Mouse (Mus musculus): ENCODE data around the gene Tex26. TPM values are rescaled to one million over a fixed set of nuclear protein-coding genes. Genes with fewer than 3 reads are reported as not detected.

Tex26 gene
- total RNA-seq, 1 experiment, result 0.71 TPM

DNA sequence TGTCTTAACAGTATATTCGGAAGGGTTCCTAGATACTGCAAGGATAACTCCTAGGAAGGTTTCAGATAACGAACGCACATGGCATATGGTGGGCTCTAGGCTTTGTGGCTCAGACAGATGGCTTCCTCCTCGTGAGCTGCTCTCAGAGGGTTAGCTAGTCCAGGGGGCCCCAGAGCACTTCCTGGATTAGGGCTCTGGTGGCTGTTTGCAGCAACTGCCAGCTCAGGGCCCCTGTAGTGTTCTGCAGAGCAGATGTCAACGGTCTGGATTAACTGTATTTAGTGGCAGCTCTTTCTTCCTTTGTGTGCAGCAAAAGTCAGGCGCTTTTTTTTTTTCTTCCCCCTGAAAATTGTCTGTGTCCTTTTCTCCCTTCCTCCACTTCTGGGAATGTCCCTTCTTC, 11.1 kb upstream of the Tex26 start:
- in situ Hi-C loops (cut with MboI; ENCODE audit: low sequenced_read_pairs in 2 of 2, unreplicated experiment in 2 of 2), result no loop called here
- Histone ChIP-seq H3K27ac (ENCODE audit: insufficient read depth, low read depth, low read length, poor library complexity, severe bottlenecking) (no peak overlapping the region), H3K4me1 (ENCODE audit: control insufficient read depth in 2 of 2, insufficient read depth in 2 of 2, low read length in 2 of 2, poor library complexity in 1 of 2) (peaks cover 3 to 9% of the 10 kb centered on the region in 2 experiments; a peak in 2 of 4 replicates), H3K9me3 (ENCODE audit: control insufficient read depth, insufficient read depth, low read depth, low read length) (no peaks in the 10 kb centered on the region), H3K4me3 (ENCODE audit: insufficient read depth in 1 of 2, low read depth in 1 of 2, low read length in 2 of 2, poor library complexity in 1 of 2, severe bottlenecking in 1 of 2) (no peak overlapping the region), H3K9ac (ENCODE audit: insufficient read depth, low read depth, low read length, poor library complexity, severe bottlenecking) (no peak overlapping the region), H3K36me3 (ENCODE audit: control insufficient read depth, insufficient read depth, low read length, poor library complexity, severe bottlenecking) (no peaks in the 10 kb centered on the region)
- TF ChIP-seq ZNF384 (IDR thresholded peaks at IDR 0.05; ENCODE audit: low read depth, low read length), result no peak
- no peak for TF ChIP-seq MAFK (IDR thresholded peaks at IDR 0.05; ENCODE audit: insufficient read depth, low read depth, low read length)
- TF ChIP-seq ZC3H11A (IDR thresholded peaks at IDR 0.05; ENCODE audit: borderline replicate concordance, low read depth, low read length), result no peak
- no peak for TF ChIP-seq CHD2 (IDR thresholded peaks at IDR 0.05; ENCODE audit: low read depth, low read length)
- no peak for TF ChIP-seq HCFC1 (IDR thresholded peaks at IDR 0.05; ENCODE audit: borderline replicate concordance, insufficient read depth, low read length)
- DNase-seq (ENCODE audit: low read depth, low spot score), result no peak

DNA sequence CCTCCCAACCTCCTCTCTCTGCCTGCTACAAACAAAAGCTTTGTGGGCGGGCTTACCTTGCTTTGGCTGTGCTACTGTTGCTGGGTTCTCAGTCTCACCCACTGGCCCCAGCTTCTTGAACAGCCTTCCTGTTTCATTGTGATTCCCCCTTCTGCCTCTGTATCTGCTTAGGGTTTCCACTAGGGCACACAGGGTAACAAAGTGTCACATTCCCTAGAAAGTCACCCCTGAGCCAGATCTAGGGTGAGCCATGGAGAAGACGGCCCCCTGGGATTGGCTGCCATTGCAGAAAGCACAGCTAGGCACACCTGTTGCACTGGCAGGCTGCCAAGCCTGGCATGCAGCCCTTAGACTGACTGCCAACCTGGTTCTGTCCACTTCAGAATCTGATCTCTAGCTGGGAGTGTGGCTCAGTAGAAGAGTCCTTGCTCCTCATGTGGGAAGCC, 10.6 kb upstream of the Tex26 start:
- Histone ChIP-seq H3K36me3 (ENCODE audit: control insufficient read depth, insufficient read depth, low read length, poor library complexity, severe bottlenecking) (no peaks in the 10 kb centered on the region), H3K4me1 (ENCODE audit: control insufficient read depth in 2 of 2, insufficient read depth in 2 of 2, low read length in 2 of 2, poor library complexity in 1 of 2) (peaks cover 3 to 8% of the 10 kb centered on the region in 2 experiments; a peak in 2 of 4 replicates), H3K9ac (ENCODE audit: insufficient read depth, low read depth, low read length, poor library complexity, severe bottlenecking) (no peak overlapping the region), H3K4me3 (ENCODE audit: insufficient read depth in 1 of 2, low read depth in 1 of 2, low read length in 2 of 2, poor library complexity in 1 of 2, severe bottlenecking in 1 of 2) (no peak overlapping the region), H3K9me3 (ENCODE audit: control insufficient read depth, insufficient read depth, low read depth, low read length) (no peaks in the 10 kb centered on the region), H3K27ac (ENCODE audit: insufficient read depth, low read depth, low read length, poor library complexity, severe bottlenecking) (no peak overlapping the region)
- no peak for TF ChIP-seq ZC3H11A (IDR thresholded peaks at IDR 0.05; ENCODE audit: borderline replicate concordance, low read depth, low read length)
- TF ChIP-seq HCFC1 (IDR thresholded peaks at IDR 0.05; ENCODE audit: borderline replicate concordance, insufficient read depth, low read length), result no peak
- TF ChIP-seq CHD2 (IDR thresholded peaks at IDR 0.05; ENCODE audit: low read depth, low read length), result no peak
- no peak for TF ChIP-seq MAFK (IDR thresholded peaks at IDR 0.05; ENCODE audit: insufficient read depth, low read depth, low read length)
- no peak for TF ChIP-seq ZNF384 (IDR thresholded peaks at IDR 0.05; ENCODE audit: low read depth, low read length)
- in situ Hi-C loops (cut with MboI; ENCODE audit: low sequenced_read_pairs in 2 of 2, unreplicated experiment in 2 of 2), result no loop called here
- no peak for DNase-seq (ENCODE audit: low read depth, low spot score)

DNA sequence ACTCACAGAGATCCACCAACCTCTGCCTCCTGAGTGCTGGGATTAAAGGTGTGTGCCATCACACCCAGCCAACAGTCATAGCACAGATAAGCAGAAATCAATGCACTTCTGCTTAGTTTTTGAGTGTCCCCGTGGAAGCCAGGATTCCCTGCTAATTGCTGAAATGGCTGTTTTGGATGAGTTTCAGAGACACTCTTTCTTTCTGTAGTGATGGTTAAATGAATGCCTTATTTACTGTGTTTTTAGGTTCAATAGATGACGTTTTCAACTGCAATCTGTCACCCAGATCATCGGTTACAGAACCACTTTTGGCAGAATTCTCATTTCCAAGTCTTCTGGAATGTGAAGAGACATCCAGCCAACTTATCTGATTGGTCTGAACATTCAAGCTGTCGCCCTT, 9.9 kb upstream of the Tex26 start:
- TF ChIP-seq CHD2 (IDR thresholded peaks at IDR 0.05; ENCODE audit: low read depth, low read length), result no peak
- TF ChIP-seq HCFC1 (IDR thresholded peaks at IDR 0.05; ENCODE audit: borderline replicate concordance, insufficient read depth, low read length), result no peak
- TF ChIP-seq ZNF384 (IDR thresholded peaks at IDR 0.05; ENCODE audit: low read depth, low read length), result no peak
- TF ChIP-seq MAFK (IDR thresholded peaks at IDR 0.05; ENCODE audit: insufficient read depth, low read depth, low read length), result no peak
- TF ChIP-seq ZC3H11A (IDR thresholded peaks at IDR 0.05; ENCODE audit: borderline replicate concordance, low read depth, low read length), result no peak
- H3K4me1 ChIP-seq (ENCODE audit: control insufficient read depth in 2 of 2, insufficient read depth in 2 of 2, low read length in 2 of 2, poor library complexity in 1 of 2), result peaks cover 3 to 10% of the 10 kb centered on the region in 2 experiments; a peak in 2 of 4 replicates
- in situ Hi-C loops (cut with MboI; ENCODE audit: low sequenced_read_pairs in 2 of 2, unreplicated experiment in 2 of 2), result no loop called here
- H3K4me3 ChIP-seq (ENCODE audit: insufficient read depth in 1 of 2, low read depth in 1 of 2, low read length in 2 of 2, poor library complexity in 1 of 2, severe bottlenecking in 1 of 2), result no peak overlapping the region
- H3K36me3 ChIP-seq (ENCODE audit: control insufficient read depth, insufficient read depth, low read length, poor library complexity, severe bottlenecking), result no peaks in the 10 kb centered on the region
- no peak for DNase-seq (ENCODE audit: low read depth, low spot score)
- no peak overlapping the region for H3K27ac ChIP-seq (ENCODE audit: insufficient read depth, low read depth, low read length, poor library complexity, severe bottlenecking)
- no peaks in the 10 kb centered on the region for H3K9me3 ChIP-seq (ENCODE audit: control insufficient read depth, insufficient read depth, low read depth, low read length)
- no peak overlapping the region for H3K9ac ChIP-seq (ENCODE audit: insufficient read depth, low read depth, low read length, poor library complexity, severe bottlenecking)

DNA sequence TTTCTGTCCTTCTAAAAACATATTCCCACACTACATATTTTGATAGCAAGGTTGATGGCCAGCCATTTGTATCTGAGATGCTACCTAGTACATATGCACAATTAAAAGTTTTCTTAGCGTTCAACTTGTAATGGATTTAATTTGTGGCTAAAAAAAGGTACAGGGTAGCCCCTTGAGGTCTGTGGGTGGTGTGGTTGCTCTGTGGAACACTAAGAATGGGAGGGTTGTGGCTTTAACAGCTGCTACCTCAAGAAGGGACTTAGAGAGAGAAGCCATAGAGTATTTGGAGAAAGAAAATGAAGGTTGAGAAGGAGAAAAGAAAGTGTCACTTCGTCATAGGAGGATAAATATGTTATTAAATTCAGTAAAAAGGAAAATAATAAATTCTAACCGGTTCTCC, 8.5 kb upstream of the Tex26 start:
- Histone ChIP-seq H3K27ac (ENCODE audit: insufficient read depth, low read depth, low read length, poor library complexity, severe bottlenecking) (no peak overlapping the region), H3K36me3 (ENCODE audit: control insufficient read depth, insufficient read depth, low read length, poor library complexity, severe bottlenecking) (no peaks in the 10 kb centered on the region), H3K4me3 (ENCODE audit: insufficient read depth in 1 of 2, low read depth in 1 of 2, low read length in 2 of 2, poor library complexity in 1 of 2, severe bottlenecking in 1 of 2) (no peak overlapping the region), H3K9ac (ENCODE audit: insufficient read depth, low read depth, low read length, poor library complexity, severe bottlenecking) (no peak overlapping the region), H3K9me3 (ENCODE audit: control insufficient read depth, insufficient read depth, low read depth, low read length) (no peaks in the 10 kb centered on the region), H3K4me1 (ENCODE audit: control insufficient read depth in 2 of 2, insufficient read depth in 2 of 2, low read length in 2 of 2, poor library complexity in 1 of 2) (peaks cover 3 to 7% of the 10 kb centered on the region in 2 experiments; a peak in 2 of 4 replicates)
- in situ Hi-C loops (cut with MboI; ENCODE audit: low sequenced_read_pairs in 2 of 2, unreplicated experiment in 2 of 2), result no loop called here
- no peak for DNase-seq (ENCODE audit: low read depth, low spot score)
- no peak for TF ChIP-seq MAFK (IDR thresholded peaks at IDR 0.05; ENCODE audit: insufficient read depth, low read depth, low read length)
- no peak for TF ChIP-seq HCFC1 (IDR thresholded peaks at IDR 0.05; ENCODE audit: borderline replicate concordance, insufficient read depth, low read length)
- no peak for TF ChIP-seq ZNF384 (IDR thresholded peaks at IDR 0.05; ENCODE audit: low read depth, low read length)
- no peak for TF ChIP-seq CHD2 (IDR thresholded peaks at IDR 0.05; ENCODE audit: low read depth, low read length)
- no peak for TF ChIP-seq ZC3H11A (IDR thresholded peaks at IDR 0.05; ENCODE audit: borderline replicate concordance, low read depth, low read length)

DNA sequence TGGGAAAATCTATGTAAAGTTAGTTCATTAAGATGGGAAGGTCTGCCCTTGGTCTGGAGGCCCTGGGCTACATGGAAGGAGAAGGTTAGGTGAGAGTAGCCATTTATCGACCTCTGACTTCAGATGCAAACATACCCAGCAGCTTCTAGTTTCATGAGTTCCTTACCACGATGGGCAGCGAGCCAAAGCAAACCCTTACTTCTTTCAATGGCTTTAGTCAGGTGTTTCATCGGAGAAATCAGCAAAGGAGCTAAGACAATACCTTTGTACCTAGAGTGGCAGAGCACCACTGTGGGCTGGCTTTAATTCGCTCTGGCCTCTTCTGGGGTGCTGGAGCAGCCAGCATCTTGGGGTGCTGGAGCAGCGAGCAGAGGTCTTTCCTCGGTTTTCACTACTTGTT, 5.8 kb upstream of the Tex26 start:
- H3K36me3 ChIP-seq (ENCODE audit: control insufficient read depth, insufficient read depth, low read length, poor library complexity, severe bottlenecking), result no peaks in the 10 kb centered on the region
- H3K4me3 ChIP-seq (ENCODE audit: insufficient read depth in 1 of 2, low read depth in 1 of 2, low read length in 2 of 2, poor library complexity in 1 of 2, severe bottlenecking in 1 of 2), result no peak overlapping the region
- TF ChIP-seq MAFK (IDR thresholded peaks at IDR 0.05; ENCODE audit: insufficient read depth, low read depth, low read length) (no peak), ZC3H11A (IDR thresholded peaks at IDR 0.05; ENCODE audit: borderline replicate concordance, low read depth, low read length) (no peak), CHD2 (IDR thresholded peaks at IDR 0.05; ENCODE audit: low read depth, low read length) (no peak), ZNF384 (IDR thresholded peaks at IDR 0.05; ENCODE audit: low read depth, low read length) (no peak), HCFC1 (IDR thresholded peaks at IDR 0.05; ENCODE audit: borderline replicate concordance, insufficient read depth, low read length) (no peak)
- H3K27ac ChIP-seq (ENCODE audit: insufficient read depth, low read depth, low read length, poor library complexity, severe bottlenecking), result no peak overlapping the region
- peaks cover 0 to 5% of the 10 kb centered on the region in 2 experiments; a peak in 1 of 4 replicates for H3K4me1 ChIP-seq (ENCODE audit: control insufficient read depth in 2 of 2, insufficient read depth in 2 of 2, low read length in 2 of 2, poor library complexity in 1 of 2)
- in situ Hi-C loops (cut with MboI; ENCODE audit: low sequenced_read_pairs in 2 of 2, unreplicated experiment in 2 of 2), result no loop called here
- no peaks in the 10 kb centered on the region for H3K9me3 ChIP-seq (ENCODE audit: control insufficient read depth, insufficient read depth, low read depth, low read length)
- H3K9ac ChIP-seq (ENCODE audit: insufficient read depth, low read depth, low read length, poor library complexity, severe bottlenecking), result no peak overlapping the region
- DNase-seq (ENCODE audit: low read depth, low spot score), result no peak
